Mouse (Mus musculus): ENCODE data around the gene Olfr1444. TPM values are rescaled to one million over a fixed set of nuclear protein-coding genes. Genes with fewer than 3 reads are reported as not detected.

The Olfr1444 gene
- polyA plus RNA-seq, 1 experiment = not detected

DNA sequence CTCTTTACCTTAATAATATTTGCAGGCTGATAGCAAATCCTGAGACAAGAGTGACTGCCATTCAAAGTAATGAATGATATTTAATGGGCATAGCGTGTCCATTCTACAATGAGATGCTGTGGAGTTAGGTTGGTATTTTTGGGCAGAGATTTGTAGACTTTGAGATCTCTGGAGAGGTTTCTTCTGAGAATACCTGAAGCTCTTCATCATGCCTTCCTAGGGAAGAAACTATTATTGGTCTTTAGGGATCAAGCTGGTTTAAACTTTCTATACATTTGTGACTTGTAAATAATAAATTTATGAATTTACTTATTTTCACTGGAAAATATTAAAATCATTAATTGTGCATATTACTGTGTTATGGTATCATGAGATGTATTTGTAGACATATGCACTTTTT, 36.3 kb downstream of the Olfr1444 start, which contains the start of gene Olfr1446:
Gene Olfr1446, minus strand, starts transcription at position 101 of the 400 bp plus-strand sequence.
- TF ChIP-seq CTCF (IDR thresholded peaks at IDR 0.05; ENCODE audit: borderline replicate concordance, extremely low read depth, insufficient read depth, insufficient read length) = no peak
- TF ChIP-seq POLR2A (IDR thresholded peaks at IDR 0.05; ENCODE audit: borderline replicate concordance, extremely low read depth, insufficient read depth, insufficient read length, poor library complexity, severe bottlenecking) = no peak
- no peak for DNase-seq (ENCODE audit: low read depth)

DNA sequence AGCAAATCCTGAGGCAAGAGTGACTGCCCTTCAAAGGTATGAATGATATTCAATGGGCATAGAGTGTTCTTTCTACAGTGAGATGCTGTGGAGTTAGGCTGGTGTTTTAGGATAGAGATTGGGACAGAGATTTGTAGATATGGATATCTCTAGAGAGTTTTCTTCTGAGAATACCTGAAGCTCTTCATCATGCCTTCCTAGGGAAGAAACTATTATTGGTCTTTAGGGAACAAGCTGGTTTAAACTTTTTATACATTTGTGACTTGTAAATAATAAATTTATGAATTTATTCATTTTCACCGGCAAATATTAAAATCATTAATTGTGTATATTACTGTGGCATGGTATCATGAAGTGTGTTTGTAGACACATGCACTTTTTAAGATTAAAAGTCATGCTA, 46.6 kb downstream of the Olfr1444 start, which contains the start of gene Olfr1447:
Gene Olfr1447, minus strand, starts transcription at position 101 of the 400 bp plus-strand sequence.
- DNase-seq (ENCODE audit: low read depth) = no peak
- TF ChIP-seq POLR2A (IDR thresholded peaks at IDR 0.05; ENCODE audit: borderline replicate concordance, extremely low read depth, insufficient read depth, insufficient read length, poor library complexity, severe bottlenecking) (no peak), CTCF (IDR thresholded peaks at IDR 0.05; ENCODE audit: borderline replicate concordance, extremely low read depth, insufficient read depth, insufficient read length) (no peak)

Other genes with a start within 250 kb of the Olfr1444 start
- gene Glyat, start 224.0 kb upstream of the Olfr1444 start, polyA plus RNA-seq (2012; rRNA removed) = not detected in 2 replicates
- not detected in 2 replicates for gene Olfr1442, start 186.8 kb upstream of the Olfr1444 start, polyA plus RNA-seq (2012; rRNA removed)
- not detected in 2 replicates for gene Olfr1443, start 179.2 kb upstream of the Olfr1444 start, polyA plus RNA-seq (2012; rRNA removed)
- not detected in 2 replicates for gene Keg1, start 161.5 kb upstream of the Olfr1444 start, polyA plus RNA-seq (2012; rRNA removed)
- gene Cntf, start 91.7 kb upstream of the Olfr1444 start, polyA plus RNA-seq (2012; rRNA removed) = 2.4 and 3.9 TPM in 2 replicates
- 37.5 and 41.0 TPM in 2 replicates for gene Zfp91, start 61.2 kb upstream of the Olfr1444 start, polyA plus RNA-seq (2012; rRNA removed)
- 1.4 and 1.6 TPM in 2 replicates for gene Lpxn, start 61.1 kb upstream of the Olfr1444 start, polyA plus RNA-seq (2012; rRNA removed)
- not detected in 2 replicates for gene Gm5244, start 10.6 kb upstream of the Olfr1444 start, polyA plus RNA-seq (2012; rRNA removed)
- gene Olfr1445, start 26.6 kb downstream of the Olfr1444 start, polyA plus RNA-seq (2012; rRNA removed) = not detected in 2 replicates
- not detected in 2 replicates for gene Olfr1446, start 36.2 kb downstream of the Olfr1444 start, polyA plus RNA-seq (2012; rRNA removed)
- not detected in 2 replicates for gene Olfr1447, start 46.5 kb downstream of the Olfr1444 start, polyA plus RNA-seq (2012; rRNA removed)
- gene Olfr1448, start 67.1 kb downstream of the Olfr1444 start, polyA plus RNA-seq (2012; rRNA removed) = not detected in 2 replicates
- gene Olfr1449, start 73.6 kb downstream of the Olfr1444 start, polyA plus RNA-seq (2012; rRNA removed) = not detected in 2 replicates
- not detected in 2 replicates for gene Olfr1450, start 93.0 kb downstream of the Olfr1444 start, polyA plus RNA-seq (2012; rRNA removed)
- gene Olfr1451, start 137.7 kb downstream of the Olfr1444 start, polyA plus RNA-seq (2012; rRNA removed) = not detected in 2 replicates
- not detected in 2 replicates for gene Olfr1453, start 171.0 kb downstream of the Olfr1444 start, polyA plus RNA-seq (2012; rRNA removed)
- gene Olfr1454, start 203.3 kb downstream of the Olfr1444 start, polyA plus RNA-seq (2012; rRNA removed) = not detected in 2 replicates
- not detected in 2 replicates for gene Olfr1457, start 240.6 kb downstream of the Olfr1444 start, polyA plus RNA-seq (2012; rRNA removed)
- gene Olfr1458, start 249.5 kb downstream of the Olfr1444 start, polyA plus RNA-seq (2012; rRNA removed) = not detected in 2 replicates